Mouse (Mus musculus): ENCODE measurements at regions not wholly inside any gene's neighbourhood (a gene's known extent, or its start where the extent isn't known, plus 50 kb on each side); places are given as distances from the start of the nearest gene placed in this dataset.

- TF ChIP-seq EP300 (IDR thresholded peaks at IDR 0.05), result no peak
- no peak for TF ChIP-seq CTCF (IDR thresholded peaks at IDR 0.05)
- 89% methylated on average over 7 of the region's 7 CpGs for WGBS
- Histone ChIP-seq H3K9me3 (ENCODE audit: low read length) (no peaks in the 10 kb centered on the region), H3K4me3 (ENCODE audit: low read depth, low read length) (no peak overlapping the region), H3K4me2 (replicated peaks; ENCODE audit: low read depth, low read length) (no peak overlapping the region), H3K27ac (ENCODE audit: low read length) (no peak overlapping the region), H3K4me1 (ENCODE audit: insufficient read depth, low read depth, low read length) (no peaks in the 10 kb centered on the region), H3K9ac (replicated peaks; ENCODE audit: low read depth) (no peak overlapping the region), H3K36me3 (ENCODE audit: insufficient read depth, low read length) (no peaks in the 10 kb centered on the region), H3K27me3 (replicated peaks; ENCODE audit: insufficient read depth, low read length) (no peaks in the 10 kb centered on the region)
- ATAC-seq (no peak), DNase-seq (ENCODE audit: low spot score) (no peak)
These were observed 498.3 kb downstream of the Epm2a start for GRCm38 (mm10) chr10:11841494-11841893.

GRCm38 (mm10) chr10:11846141-11846540 lies 502.9 kb downstream of the Epm2a start:
- H3K4me2 ChIP-seq (replicated peaks; ENCODE audit: low read depth, low read length), result no peak overlapping the region
- 73% methylated on average over 1 of the region's 1 CpGs for WGBS

GRCm38 (mm10) chr10:11875145-11876131 lies 532.2 kb downstream of the Epm2a start:
- 58% methylated on average over 5 of the region's 5 CpGs for WGBS
- no peak for TF ChIP-seq CTCF (IDR thresholded peaks at IDR 0.05)
- no peak for TF ChIP-seq EP300 (IDR thresholded peaks at IDR 0.05)
- H3K27ac ChIP-seq (ENCODE audit: low read length), result no peak overlapping the region
- H3K4me3 ChIP-seq (ENCODE audit: low read depth, low read length), result no peak overlapping the region
- H3K36me3 ChIP-seq (ENCODE audit: insufficient read depth, low read length), result no peaks in the 10 kb centered on the region
- DNase-seq (ENCODE audit: low spot score) (no peak), ATAC-seq (no peak)
- H3K9ac ChIP-seq (replicated peaks; ENCODE audit: low read depth), result no peak overlapping the region
- H3K9me3 ChIP-seq (ENCODE audit: low read length), result no peaks in the 10 kb centered on the region
- H3K4me1 ChIP-seq (ENCODE audit: insufficient read depth, low read depth, low read length), result no peaks in the 10 kb centered on the region
- no peak overlapping the region for H3K4me2 ChIP-seq (replicated peaks; ENCODE audit: low read depth, low read length)
- H3K27me3 ChIP-seq (replicated peaks; ENCODE audit: insufficient read depth, low read length), result no peaks in the 10 kb centered on the region

More at GRCm38 (mm10) chr10:11846141-11846540, 502.9 kb downstream of the Epm2a start:
- no peak overlapping the region for H3K9ac ChIP-seq (replicated peaks; ENCODE audit: low read depth)
- no peaks in the 10 kb centered on the region for H3K36me3 ChIP-seq (ENCODE audit: insufficient read depth, low read length)
- no peaks in the 10 kb centered on the region for H3K27me3 ChIP-seq (replicated peaks; ENCODE audit: insufficient read depth, low read length)
- no peaks in the 10 kb centered on the region for H3K9me3 ChIP-seq (ENCODE audit: low read length)
- H3K27ac ChIP-seq (ENCODE audit: low read length), result no peak overlapping the region
- H3K4me3 ChIP-seq (ENCODE audit: low read depth, low read length), result no peak overlapping the region
- ATAC-seq (no peak), DNase-seq (ENCODE audit: low spot score) (no peak)
- no peaks in the 10 kb centered on the region for H3K4me1 ChIP-seq (ENCODE audit: insufficient read depth, low read depth, low read length)
- no peak for TF ChIP-seq EP300 (IDR thresholded peaks at IDR 0.05)
- TF ChIP-seq CTCF (IDR thresholded peaks at IDR 0.05), result no peak

- H3K9me3 ChIP-seq (ENCODE audit: low read length), result no peaks in the 10 kb centered on the region
- no peaks in the 10 kb centered on the region for H3K27me3 ChIP-seq (replicated peaks; ENCODE audit: insufficient read depth, low read length)
- H3K36me3 ChIP-seq (ENCODE audit: insufficient read depth, low read length), result no peaks in the 10 kb centered on the region
- ATAC-seq, result no peak
- no peaks in the 10 kb centered on the region for H3K4me1 ChIP-seq (ENCODE audit: insufficient read depth, low read depth, low read length)
- H3K27ac ChIP-seq (ENCODE audit: low read length), result no peak overlapping the region
- no peak for DNase-seq (ENCODE audit: low spot score)
- H3K9ac ChIP-seq (replicated peaks; ENCODE audit: low read depth), result no peak overlapping the region
- 91% methylated on average over 4 of the region's 4 CpGs for WGBS
- no peak overlapping the region for H3K4me3 ChIP-seq (ENCODE audit: low read depth, low read length)
- TF ChIP-seq CTCF (IDR thresholded peaks at IDR 0.05), result no peak
- TF ChIP-seq EP300 (IDR thresholded peaks at IDR 0.05), result no peak
- H3K4me2 ChIP-seq (replicated peaks; ENCODE audit: low read depth, low read length), result no peak overlapping the region
These were observed 543.0 kb downstream of the Epm2a start for GRCm38 (mm10) chr10:11886237-11886636.

GRCm38 (mm10) chr10:11888953-11889352 lies 545.7 kb downstream of the Epm2a start:
- ATAC-seq (no peak), DNase-seq (ENCODE audit: low spot score) (no peak)
- no peak overlapping the region for H3K9ac ChIP-seq (replicated peaks; ENCODE audit: low read depth)
- no peaks in the 10 kb centered on the region for H3K36me3 ChIP-seq (ENCODE audit: insufficient read depth, low read length)
- no peaks in the 10 kb centered on the region for H3K9me3 ChIP-seq (ENCODE audit: low read length)
- 65% methylated on average over 2 of the region's 2 CpGs for WGBS
- H3K4me3 ChIP-seq (ENCODE audit: low read depth, low read length), result no peak overlapping the region
- TF ChIP-seq EP300 (IDR thresholded peaks at IDR 0.05) (no peak), CTCF (IDR thresholded peaks at IDR 0.05) (no peak)
- H3K4me1 ChIP-seq (ENCODE audit: insufficient read depth, low read depth, low read length), result no peaks in the 10 kb centered on the region
- H3K27ac ChIP-seq (ENCODE audit: low read length), result no peak overlapping the region
- H3K4me2 ChIP-seq (replicated peaks; ENCODE audit: low read depth, low read length), result no peak overlapping the region
- H3K27me3 ChIP-seq (replicated peaks; ENCODE audit: insufficient read depth, low read length), result no peaks in the 10 kb centered on the region

- no peak overlapping the region for H3K27ac ChIP-seq (ENCODE audit: low read length)
- H3K9ac ChIP-seq (replicated peaks; ENCODE audit: low read depth), result no peak overlapping the region
- H3K27me3 ChIP-seq (replicated peaks; ENCODE audit: insufficient read depth, low read length), result no peaks in the 10 kb centered on the region
- H3K4me1 ChIP-seq (ENCODE audit: insufficient read depth, low read depth, low read length), result no peaks in the 10 kb centered on the region
- ATAC-seq, result no peak
- TF ChIP-seq EP300 (IDR thresholded peaks at IDR 0.05), result no peak
- no peak for TF ChIP-seq CTCF (IDR thresholded peaks at IDR 0.05)
- H3K9me3 ChIP-seq (ENCODE audit: low read length), result no peaks in the 10 kb centered on the region
- no peak overlapping the region for H3K4me3 ChIP-seq (ENCODE audit: low read depth, low read length)
- H3K36me3 ChIP-seq (ENCODE audit: insufficient read depth, low read length), result no peaks in the 10 kb centered on the region
- no peak overlapping the region for H3K4me2 ChIP-seq (replicated peaks; ENCODE audit: low read depth, low read length)
- DNase-seq (ENCODE audit: low spot score), result no peak
- 64% methylated on average over 3 of the region's 3 CpGs for WGBS
These were observed 578.9 kb downstream of the Epm2a start for GRCm38 (mm10) chr10:11922132-11922531.
